Mouse (Mus musculus): ENCODE results near the gene Fgd6.

Gene Fgd6

GRCm38 (mm10) chr10:94172706-94173105 lies 136.9 kb downstream of the Fgd6 start:
- DNase-seq (ENCODE audit: extremely low read depth, low read depth, low spot score), result no peak

- no peak for DNase-seq (ENCODE audit: extremely low read depth, low read depth, low spot score)
Observed at GRCm38 (mm10) chr10:94174652-94175051, 138.9 kb downstream of the Fgd6 start.

- DNase-seq (ENCODE audit: extremely low read depth, low read depth, low spot score), result no peak
Observed at GRCm38 (mm10) chr10:94183199-94183598, 147.4 kb downstream of the Fgd6 start.

All from fat pad, adult 2 months (tissue).